Mouse (Mus musculus) erythroblast, embryonic 14.5 days (primary cell): ENCODE data around the gene Mdc1.

Experiments used
- GATA1 ChIP-seq: IDR thresholded peaks from 2 replicates; pipeline ENCODE4 v1.6.1; 2012; ENCODE audit warnings: low read length, inconsistent platforms, mixed read lengths
- TAL1 ChIP-seq: IDR thresholded peaks from 3 replicates; pipeline ENCODE4 v1.6.1; 2012; ENCODE audit warnings: low read length, inconsistent platforms, mixed read lengths

DNA sequence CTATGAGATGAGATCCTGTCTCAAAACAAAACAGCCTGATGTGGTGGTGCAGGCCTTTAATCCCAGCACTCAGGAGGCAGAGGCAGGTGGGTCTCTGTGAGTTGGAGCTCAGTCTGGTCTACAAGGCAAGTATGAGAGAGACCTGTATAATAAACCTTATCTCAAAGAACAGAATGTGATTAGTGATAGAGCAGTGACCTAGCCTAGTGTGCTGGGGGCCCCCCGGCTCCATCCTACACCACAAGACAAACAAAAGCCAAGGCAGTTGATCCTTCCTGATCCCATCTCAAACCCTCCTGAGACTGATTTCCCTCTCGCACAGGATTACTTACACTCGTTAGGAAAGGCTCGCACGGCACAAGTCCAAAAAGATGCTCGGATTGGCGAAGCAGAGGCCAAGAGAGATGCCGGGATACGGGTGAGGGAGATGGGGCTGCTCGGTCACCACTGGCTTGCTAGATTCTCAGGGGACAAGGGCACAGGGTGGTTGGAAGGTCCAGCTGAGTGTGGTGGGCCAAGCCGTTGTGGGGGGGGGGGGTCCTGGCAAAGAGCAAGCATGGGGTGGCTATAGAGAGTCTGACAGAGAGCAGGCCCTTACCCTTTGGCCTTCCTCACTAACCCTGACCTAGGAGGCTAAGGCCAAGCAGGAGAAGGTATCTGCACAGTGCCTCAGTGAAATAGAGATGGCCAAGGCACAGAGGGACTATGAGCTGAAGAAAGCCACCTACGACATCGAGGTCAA is 16.0 kb upstream of the Mdc1 start:
- TF ChIP-seq TAL1 (no peak), GATA1 (no peak)
